Mouse (Mus musculus) midbrain, embryonic 14.5 days (tissue): ENCODE data around the gene Casc3. TPM values are rescaled to one million over a fixed set of nuclear protein-coding genes. Genes with fewer than 3 reads are reported as not detected.
A peak's percentile ranks its signal among the peaks of the same experiment; 100 is the strongest.

Experiments
- ATAC-seq: fragments of 200-750 bp; cut with Nextera tagmentation; 2 replicates; pipeline ENCODE4 v1.8.0; 2017; ENCODE audit warnings: moderate number of reproducible peaks, moderate library complexity; ENCODE audit not compliant: low FRiP score, low TSS enrichment
- DNase-seq: peaks from one replicate; pipeline ENCODE4 v3.0.0-alpha.2; 2015
- H3K27ac ChIP-seq: fragments of 300-500 bp; sonication (generic); replicated peaks from 2 replicates; pipeline ENCODE4 v1.5.1; 2014; ENCODE audit warnings: mild to moderate bottlenecking, low read depth, low read length, moderate library complexity
- H3K27me3 ChIP-seq: fragments of 300-500 bp; sonication (generic); 2 replicates; pipeline ENCODE4 v1.6.1; 2014; ENCODE audit warnings: low read length, control low read depth, mixed read lengths; ENCODE audit not compliant: control insufficient read depth, insufficient read depth
- H3K36me3 ChIP-seq: fragments of 300-500 bp; sonication (generic); 2 replicates; pipeline ENCODE4 v1.6.1; 2014; ENCODE audit warnings: low read length, control low read depth; ENCODE audit not compliant: control insufficient read depth, insufficient read depth
- H3K4me1 ChIP-seq: fragments of 300-500 bp; sonication (generic); 2 replicates; pipeline ENCODE4 v1.6.1; 2014; ENCODE audit warnings: mild to moderate bottlenecking, antibody characterized with exemption, low read length, control low read depth; ENCODE audit not compliant: control insufficient read depth, insufficient read depth
- H3K4me2 ChIP-seq: fragments of 300-500 bp; sonication (generic); 2 replicates; pipeline ENCODE4 v1.6.1; 2014; ENCODE audit warnings: mild to moderate bottlenecking, low read length, moderate library complexity
- H3K4me3 ChIP-seq: fragments of 300-500 bp; sonication (generic); replicated peaks from 2 replicates; pipeline ENCODE4 v1.5.1; 2014; ENCODE audit warnings: low read depth, low read length
- H3K9ac ChIP-seq: fragments of 300-500 bp; sonication (generic); replicated peaks from 2 replicates; pipeline ENCODE4 v1.6.1; 2014; ENCODE audit warnings: mild to moderate bottlenecking, low read length, moderate library complexity
- H3K9me3 ChIP-seq: fragments of 300-500 bp; sonication (generic); 2 replicates; pipeline ENCODE4 v1.6.1; 2016; ENCODE audit warnings: low read length, control low read depth, mixed read lengths; ENCODE audit not compliant: control insufficient read depth
- WGBS: fragments of 180-500 bp; shearing (Covaris S2); extraction: QIAGEN DNeasy Blood & Tissue Kit; methylation state at CpG from one replicate; pipeline ENCODE4 v1.1.7; 2014; 5-methylcytosine and 5-hydroxymethylcytosine counted together
- polyA plus RNA-seq: library from polyadenylated mRNA; unstranded; fragments of >200 nt; fragmentation: Nextera tagmentation; extraction: Ambion mirVana; gene quantifications from 2 replicates; pipeline ENCODE4 v1.2.1, GENCODE M21; 2014

Casc3 gene
- polyA plus RNA-seq, 1 experiment from 2014 or later = 57.3 TPM

GRCm38 (mm10) chr11:98872040-98872439 lies 67.3 kb downstream of the Casc3 start:
- H3K4me3 ChIP-seq = no peak overlapping the region
- H3K36me3 ChIP-seq = peaks cover 30% of the 10 kb centered on the region
- no peaks in the 10 kb centered on the region for H3K4me1 ChIP-seq
- H3K27ac ChIP-seq = no peak overlapping the region; the same call in 1 of the 2 replicates
- ATAC-seq (no peak), DNase-seq (peak; percentile 30)
- H3K4me2 ChIP-seq = no peak overlapping the region
- 51% methylated on average over 4 of the region's 4 CpGs for WGBS
- H3K9me3 ChIP-seq = no peaks in the 10 kb centered on the region
- no peak overlapping the region for H3K9ac ChIP-seq
- no peaks in the 10 kb centered on the region for H3K27me3 ChIP-seq

GRCm38 (mm10) chr11:98873900-98874299 lies 69.2 kb downstream of the Casc3 start:
- no peak for ATAC-seq
- no peak overlapping the region for H3K27ac ChIP-seq
- WGBS = 97% methylated on average over 9 of the region's 9 CpGs
- no peak overlapping the region for H3K9ac ChIP-seq
- H3K4me1 ChIP-seq = no peaks in the 10 kb centered on the region
- H3K9me3 ChIP-seq = no peaks in the 10 kb centered on the region
- H3K4me3 ChIP-seq = no peak overlapping the region
- H3K27me3 ChIP-seq = no peaks in the 10 kb centered on the region
- peaks cover 21% of the 10 kb centered on the region; the same call in 1 of the 2 replicates for H3K36me3 ChIP-seq
- no peak overlapping the region for H3K4me2 ChIP-seq
- no peak for DNase-seq

- no peak overlapping the region for H3K9ac ChIP-seq
- no peak overlapping the region for H3K4me2 ChIP-seq
- ATAC-seq (no peak), DNase-seq (no peak)
- no peaks in the 10 kb centered on the region for H3K9me3 ChIP-seq
- 70% methylated on average over 9 of the region's 9 CpGs for WGBS
- H3K4me1 ChIP-seq = no peaks in the 10 kb centered on the region
- H3K4me3 ChIP-seq = no peak overlapping the region
- no peaks in the 10 kb centered on the region for H3K27me3 ChIP-seq
- H3K36me3 ChIP-seq = peaks cover 7% of the 10 kb centered on the region; the same call in 1 of the 2 replicates
- no peak overlapping the region for H3K27ac ChIP-seq
These were observed 72.3 kb downstream of the Casc3 start for GRCm38 (mm10) chr11:98877001-98877400.

Other genes with a start within 250 kb of the Casc3 start
- 17.1 and 53.4 TPM in 2 replicates for gene Ormdl3, start 217.5 kb upstream of the Casc3 start, polyA plus RNA-seq
- not detected in 2 replicates for gene Lrrc3c, start 206.6 kb upstream of the Casc3 start, polyA plus RNA-seq
- gene Gm12355, start 179.2 kb upstream of the Casc3 start, polyA plus RNA-seq = 0.71 and 1.4 TPM in 2 replicates
- not detected in 2 replicates for gene Gsdma3, start 178.5 kb upstream of the Casc3 start, polyA plus RNA-seq
- not detected in 2 replicates for gene Gsdma2, start 158.1 kb upstream of the Casc3 start, polyA plus RNA-seq
- gene Gsdma, start 140.6 kb upstream of the Casc3 start, polyA plus RNA-seq = not detected in 2 replicates
- 135 and 164 TPM in 2 replicates for gene Psmd3, start 122.4 kb upstream of the Casc3 start, polyA plus RNA-seq
- gene Csf3, start 103.6 kb upstream of the Casc3 start, polyA plus RNA-seq = not detected in 2 replicates
- 65.7 and 81.1 TPM in 2 replicates for gene Med24, start 75.5 kb upstream of the Casc3 start, polyA plus RNA-seq
- 175 and 194 TPM in 2 replicates for gene Thra, start 64.3 kb upstream of the Casc3 start, polyA plus RNA-seq
- gene Nr1d1, start 29.6 kb upstream of the Casc3 start, polyA plus RNA-seq = 3.0 TPM in 2 replicates
- gene Msl1, start 9.4 kb upstream of the Casc3 start, polyA plus RNA-seq = 25.0 and 35.9 TPM in 2 replicates
- 8.8 and 9.6 TPM in 2 replicates for gene Rapgefl1, start 31.9 kb downstream of the Casc3 start, polyA plus RNA-seq
- gene Wipf2, start 58.7 kb downstream of the Casc3 start, polyA plus RNA-seq = 5.4 and 6.1 TPM in 2 replicates
- 2.5 and 5.6 TPM in 2 replicates for gene Cdc6, start 102.9 kb downstream of the Casc3 start, polyA plus RNA-seq
- 8.8 and 11.0 TPM in 2 replicates for gene Rara, start 122.9 kb downstream of the Casc3 start, polyA plus RNA-seq
- gene Gjd3, start 178.1 kb downstream of the Casc3 start, polyA plus RNA-seq = 0.70 and 2.0 TPM in 2 replicates
- 24.9 and 67.9 TPM in 2 replicates for gene Top2a, start 219.3 kb downstream of the Casc3 start, polyA plus RNA-seq
- 55.0 and 111 TPM in 2 replicates for gene Igfbp4, start 236.3 kb downstream of the Casc3 start, polyA plus RNA-seq